Comparison of ENCODE assay signal across 29 mouse cellular contexts in genomic region chr11:53078419-53079334, GRCm38 (mm10).
A peak's percentile ranks its signal among the peaks of the same experiment; 100 is the strongest.
DNase-seq lines count a peak whose midpoint lies in the region; ATAC-seq and TF ChIP-seq lines count a peak whose summit lies in the region.
"Had no signal": no experiment of that assay in that cellular context is flagged by ENCODE, and none has a peak within 500 bp of the region (broad histone marks: within the 10 kb centered on the region; RNA-seq: fewer than 3 reads in every experiment).

No protein-coding gene starts in this region.

- no peaks in the 10 kb centered on the region for H3K4me1 ChIP-seq in heart, embryonic 16.5 days (ENCODE audit: control insufficient read depth, insufficient read depth, low read length)
- no peaks in the 10 kb centered on the region for H3K4me1 ChIP-seq in lung, embryonic 14.5 days (ENCODE audit: insufficient read depth)
- no peaks in the 10 kb centered on the region for H3K4me1 ChIP-seq in lung, adult 2 months (ENCODE audit: control insufficient read depth, insufficient read depth, low read length)
- no peaks in the 10 kb centered on the region for H3K4me1 ChIP-seq in forebrain, embryonic 10.5 days
- H3K4me1 ChIP-seq: embryonic facial prominence, embryonic 12.5 days; forebrain, embryonic 13.5 days; kidney, embryonic 15.5 days had no signal

- intact Hi-C loops in heart, postnatal 36 days (cut with DNase I) = no loop called here

- H3K4me3 ChIP-seq in heart, embryonic 16.5 days (ENCODE audit: low read length) = no peak overlapping the region
- H3K4me3 ChIP-seq in lung, embryonic 14.5 days (ENCODE audit: low read depth, low read length) = no peak overlapping the region
- H3K4me3 ChIP-seq in lung, adult 2 months (replicated peaks; ENCODE audit: extremely low read depth, low read depth, low read length) = no peak overlapping the region
- H3K4me3 ChIP-seq in forebrain, embryonic 10.5 days = no peak overlapping the region
- H3K4me3 ChIP-seq: embryonic facial prominence, embryonic 12.5 days; forebrain, embryonic 13.5 days; kidney, embryonic 15.5 days had no signal

- DNase-seq in heart, postnatal 36 days = no peak
- no peak for DNase-seq in lung, embryonic 14.5 days
- DNase-seq in lung, adult 2 months = no peak
- DNase-seq in R1 (ENCODE audit: low read depth, low spot score) (peak; percentile 24), adipocyte (ENCODE audit: low spot score) (no peak)
- DNase-seq in forebrain, embryonic 10.5 days (ENCODE audit: extremely low spot score, low spot score) = no peak
- DNase-seq: adrenal gland, postnatal 14 days; cerebellum, adult 9-10 months; gastrocnemius, postnatal 10 days; heart, adult 11 months; heart, postnatal 14 days; liver, postnatal 0 days; lung, postnatal 36 days; right cerebral cortex, adult 18-20 months; right cerebral cortex, postnatal 4 days; thymus, postnatal 4 days had no signal

- ATAC-seq in heart, embryonic 16.5 days (replicated peaks; ENCODE audit: extremely low read depth, insufficient read depth, low FRiP score) = 0 out of 2 replicates have a peak, but pooled peaks have one; percentile 45
- ATAC-seq in lung, embryonic 14.5 days (ENCODE audit: insufficient read depth) = no peak
- ATAC-seq in hematopoietic stem cell, adult 5-6 weeks (replicated peaks in 1 of 2; ENCODE audit: insufficient read depth in 1 of 2, low FRiP score in 2 of 2, low TSS enrichment in 1 of 2, low read depth in 1 of 2, poor library complexity in 2 of 2, severe bottlenecking in 2 of 2) = peak; percentile 59 to 70
- ATAC-seq: activated CD4-positive, CD25-positive, alpha-beta regulatory T cell, adult 4 months; forebrain, embryonic 13.5 days; intestine, embryonic 16.5 days; liver, postnatal 0 days; midbrain, embryonic 16.5 days; Patski had no signal

- no peaks in the 10 kb centered on the region for H3K27me3 ChIP-seq in heart, embryonic 16.5 days (ENCODE audit: control insufficient read depth, insufficient read depth, low read length)
- H3K27me3 ChIP-seq in lung, embryonic 14.5 days (ENCODE audit: insufficient read depth, low read length) = no peaks in the 10 kb centered on the region
- H3K27me3 ChIP-seq in forebrain, embryonic 10.5 days (ENCODE audit: poor library complexity, severe bottlenecking) = no peaks in the 10 kb centered on the region
- H3K27me3 ChIP-seq: embryonic facial prominence, embryonic 12.5 days; forebrain, embryonic 13.5 days; kidney, embryonic 15.5 days; Patski had no signal

- peaks cover 6% of the 10 kb centered on the region for H3K9me3 ChIP-seq in heart, embryonic 16.5 days (replicated peaks; ENCODE audit: control insufficient read depth, low read length)
- no peaks in the 10 kb centered on the region for H3K9me3 ChIP-seq in lung, embryonic 14.5 days (ENCODE audit: low read depth, low read length)
- peaks cover 6% of the 10 kb centered on the region; the same call in 1 of the 2 replicates for H3K9me3 ChIP-seq in forebrain, embryonic 10.5 days

- no peak overlapping the region for H3K4me2 ChIP-seq in heart, embryonic 16.5 days (ENCODE audit: low read depth, low read length)
- no peak overlapping the region for H3K4me2 ChIP-seq in lung, embryonic 14.5 days
- H3K4me2 ChIP-seq: embryonic facial prominence, embryonic 12.5 days; forebrain, embryonic 13.5 days; heart, embryonic 11.5 days; hindbrain, embryonic 14.5 days; kidney, embryonic 15.5 days; liver, embryonic 11.5 days had no signal

- no peak overlapping the region for H3K9ac ChIP-seq in heart, embryonic 16.5 days (ENCODE audit: low read length)
- no peak overlapping the region for H3K9ac ChIP-seq in lung, embryonic 14.5 days
- H3K9ac ChIP-seq: embryonic facial prominence, embryonic 12.5 days; forebrain, embryonic 13.5 days; hindbrain, embryonic 14.5 days; kidney, embryonic 15.5 days; liver, postnatal 0 days had no signal

- H3K36me3 ChIP-seq in heart, embryonic 16.5 days (ENCODE audit: control insufficient read depth, insufficient read depth) = no peaks in the 10 kb centered on the region
- H3K36me3 ChIP-seq in lung, embryonic 14.5 days (ENCODE audit: insufficient read depth) = no peaks in the 10 kb centered on the region
- H3K36me3 ChIP-seq in forebrain, embryonic 10.5 days (replicated peaks) = no peaks in the 10 kb centered on the region
- H3K36me3 ChIP-seq: embryonic facial prominence, embryonic 12.5 days; G1E; kidney, embryonic 15.5 days had no signal

- TF ChIP-seq CTCF in lung, embryonic 14.5 days (IDR thresholded peaks at IDR 0.05; ENCODE audit: low read depth) = peak; percentile 37
- TF ChIP-seq CTCF in lung, adult 2 months (IDR thresholded peaks at IDR 0.05; ENCODE audit: insufficient read depth, low read length) = no peak

- no peak overlapping the region for H3K27ac ChIP-seq in heart, embryonic 16.5 days (ENCODE audit: low read length)
- H3K27ac ChIP-seq in lung, embryonic 14.5 days (ENCODE audit: low read depth) = no peak overlapping the region
- H3K27ac ChIP-seq in forebrain, embryonic 10.5 days = no peak overlapping the region
- H3K27ac ChIP-seq: embryonic facial prominence, embryonic 12.5 days; forebrain, embryonic 13.5 days; hindbrain, embryonic 14.5 days; kidney, embryonic 15.5 days had no signal

- WGBS in heart, embryonic 16.5 days = 55% methylated on average over 7 of the region's 7 CpGs
- WGBS in lung, embryonic 14.5 days = 65% methylated on average over 7 of the region's 7 CpGs
- WGBS in lung, adult 2 months = 54% methylated on average over 7 of the region's 7 CpGs
- WGBS in forebrain, embryonic 10.5 days = 81% methylated on average over 7 of the region's 7 CpGs

- TF ChIP-seq POLR2A in lung, adult 2 months (IDR thresholded peaks at IDR 0.05; ENCODE audit: borderline replicate concordance, extremely low read depth, low read depth, low read length) = no peak
